Mouse (Mus musculus) midbrain, embryonic 11.5 days (tissue): ENCODE results near the gene Vps18. TPM values are rescaled to one million over a fixed set of nuclear protein-coding genes. Genes with fewer than 3 reads are reported as not detected.

Source experiments
- ATAC-seq: fragments of 200-750 bp; cut with Nextera tagmentation; 2 replicates; pipeline ENCODE4 v1.8.0; 2017; ENCODE audit warnings: moderate TSS enrichment, moderate library complexity; ENCODE audit not compliant: low FRiP score
- DNase-seq: peaks from one replicate; pipeline ENCODE4 v3.0.0; 2015; ENCODE audit warnings: low spot score; ENCODE audit errors: missing footprints
- H3K27ac ChIP-seq: fragments of 300-500 bp; sonication (generic); 2 replicates; pipeline ENCODE4 v1.5.1; 2014; ENCODE audit warnings: low read depth, low read length
- H3K27me3 ChIP-seq: fragments of 300-500 bp; sonication (generic); 2 replicates; pipeline ENCODE4 v1.6.1; 2014; ENCODE audit warnings: mild to moderate bottlenecking, low read length, moderate library complexity, mixed read lengths; ENCODE audit not compliant: control insufficient read depth, insufficient read depth
- H3K36me3 ChIP-seq: fragments of 300-500 bp; sonication (generic); 2 replicates; pipeline ENCODE4 v1.6.1; 2014; ENCODE audit warnings: mild to moderate bottlenecking, low read length, moderate library complexity, mixed read lengths; ENCODE audit not compliant: control insufficient read depth, insufficient read depth
- H3K4me1 ChIP-seq: fragments of 300-500 bp; sonication (generic); 2 replicates; pipeline ENCODE4 v1.6.1; 2014; ENCODE audit warnings: low read length; ENCODE audit not compliant: control insufficient read depth, insufficient read depth
- H3K4me2 ChIP-seq: fragments of 300-500 bp; sonication (generic); 2 replicates; pipeline ENCODE4 v1.6.1; 2014; ENCODE audit warnings: mild to moderate bottlenecking, moderate library complexity
- H3K4me3 ChIP-seq: fragments of 300-500 bp; sonication (generic); 2 replicates; pipeline ENCODE4 v1.5.1; 2014; ENCODE audit warnings: low read depth, low read length
- H3K9ac ChIP-seq: fragments of 300-500 bp; sonication (generic); 2 replicates; pipeline ENCODE4 v1.6.1; 2014; ENCODE audit warnings: low read length
- H3K9me3 ChIP-seq: fragments of 300-500 bp; sonication (generic); 2 replicates; pipeline ENCODE4 v1.6.1; 2016; ENCODE audit warnings: low read length; ENCODE audit not compliant: control insufficient read depth
- WGBS: fragments of 180-500 bp; shearing (Covaris S2); extraction: QIAGEN DNeasy Blood & Tissue Kit; methylation state at CpG from one replicate; pipeline ENCODE4 v1.1.7; 2014; 5-methylcytosine and 5-hydroxymethylcytosine counted together
- polyA plus RNA-seq: library from polyadenylated mRNA; unstranded; fragments of >200 nt; fragmentation: Nextera tagmentation; extraction: Ambion mirVana; gene quantifications from 2 replicates; pipeline ENCODE4 v1.2.1, GENCODE M21; 2014

Vps18 gene
- polyA plus RNA-seq, 1 experiment from 2014 or later, result 10.0 TPM

- 79% methylated on average over 7 of the region's 7 CpGs for WGBS
- peak; percentile 8 for DNase-seq
- no peak overlapping the region for H3K27ac ChIP-seq
Measured at GRCm38 (mm10) chr2:119276926-119277325, 11.6 kb upstream of the Vps18 start.

DNA sequence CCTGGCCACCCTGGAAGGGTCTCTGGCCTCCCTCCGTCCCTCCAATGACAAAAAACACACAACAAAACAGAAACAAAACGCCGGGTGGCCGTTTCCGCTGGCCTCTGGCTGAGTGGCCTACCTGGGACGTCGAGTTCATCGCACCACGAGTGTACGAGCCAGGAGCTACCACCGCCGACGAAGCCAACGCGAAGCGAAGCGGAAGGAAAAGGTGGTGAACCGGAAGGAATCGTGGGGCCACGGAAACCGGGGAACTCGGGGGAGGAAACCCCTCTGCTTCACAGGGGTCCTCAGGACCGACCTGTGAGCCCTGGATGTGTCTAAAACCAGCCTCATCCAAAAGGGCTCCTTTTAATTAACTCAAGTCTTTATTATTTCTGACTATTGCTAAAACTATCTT lies 10.7 kb upstream of the Vps18 start:
- H3K4me1 ChIP-seq, result no peaks in the 10 kb centered on the region
- ATAC-seq (no peak), DNase-seq (peak; percentile 35)
- no peak overlapping the region for H3K27ac ChIP-seq
- H3K27me3 ChIP-seq, result no peaks in the 10 kb centered on the region
- H3K9ac ChIP-seq, result no peak overlapping the region
- H3K4me3 ChIP-seq, result no peak overlapping the region
- WGBS, result 89% methylated on average over 23 of the region's 23 CpGs
- H3K4me2 ChIP-seq, result no peak overlapping the region
- H3K36me3 ChIP-seq, result no peaks in the 10 kb centered on the region
- no peaks in the 10 kb centered on the region for H3K9me3 ChIP-seq

More at GRCm38 (mm10) chr2:119276926-119277325, 11.6 kb upstream of the Vps18 start:
- no peaks in the 10 kb centered on the region for H3K27me3 ChIP-seq
- no peak overlapping the region for H3K4me3 ChIP-seq
- H3K9me3 ChIP-seq, result no peaks in the 10 kb centered on the region
- ATAC-seq, result no peak
- H3K36me3 ChIP-seq, result no peaks in the 10 kb centered on the region
- H3K4me1 ChIP-seq, result no peaks in the 10 kb centered on the region
- H3K9ac ChIP-seq, result no peak overlapping the region
- H3K4me2 ChIP-seq, result no peak overlapping the region

GRCm38 (mm10) chr2:119281899-119282565 lies 6.5 kb upstream of the Vps18 start:
- H3K36me3 ChIP-seq, result no peaks in the 10 kb centered on the region
- H3K4me1 ChIP-seq, result no peaks in the 10 kb centered on the region
- no peak overlapping the region for H3K4me3 ChIP-seq
- 90% methylated on average over 7 of the region's 7 CpGs for WGBS
- H3K9me3 ChIP-seq, result no peaks in the 10 kb centered on the region
- H3K9ac ChIP-seq, result no peak overlapping the region
- ATAC-seq, result no peak
- no peak overlapping the region for H3K27ac ChIP-seq
- no peaks in the 10 kb centered on the region for H3K27me3 ChIP-seq
- DNase-seq, result no peak
- H3K4me2 ChIP-seq, result no peak overlapping the region

DNA sequence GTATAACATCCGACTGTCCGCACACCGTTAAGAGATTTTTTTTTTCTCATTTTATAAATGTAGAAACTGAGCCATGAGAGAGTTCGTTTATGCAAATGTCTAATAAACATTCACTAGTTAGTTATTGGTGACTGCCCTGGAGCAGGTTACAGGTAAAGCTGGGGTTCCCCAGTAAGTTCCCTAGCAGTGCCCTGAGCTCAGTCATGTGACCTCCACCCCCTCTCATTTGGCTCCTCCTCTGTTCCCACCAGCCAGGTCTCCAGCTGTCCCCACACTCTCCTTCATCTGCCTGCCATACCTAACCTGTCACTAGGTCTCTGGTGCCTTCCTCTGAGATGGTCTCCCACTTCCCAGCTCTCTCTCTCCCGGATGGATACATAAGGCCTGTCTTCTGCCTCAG lies 1.2 kb upstream of the Vps18 start:
- Histone ChIP-seq H3K4me2 (no peak overlapping the region), H3K9me3 (no peaks in the 10 kb centered on the region), H3K4me3 (no peak overlapping the region), H3K9ac (no peak overlapping the region), H3K27ac (no peak overlapping the region), H3K36me3 (no peaks in the 10 kb centered on the region; the same call in 1 of the 2 replicates), H3K4me1 (peaks cover 8% of the 10 kb centered on the region; the same call in 1 of the 2 replicates), H3K27me3 (no peaks in the 10 kb centered on the region)
- ATAC-seq (no peak), DNase-seq (no peak)
- 95% methylated on average over 5 of the region's 5 CpGs for WGBS

- Histone ChIP-seq H3K9me3 (no peaks in the 10 kb centered on the region), H3K27me3 (no peaks in the 10 kb centered on the region), H3K27ac (no peak overlapping the region), H3K4me2 (peak overlapping the region; percentile 58), H3K4me3 (peak overlapping the region; percentile 74), H3K9ac (peak overlapping the region; percentile 78), H3K36me3 (peaks cover 4% of the 10 kb centered on the region; the same call in 1 of the 2 replicates), H3K4me1 (peaks cover 8% of the 10 kb centered on the region; the same call in 1 of the 2 replicates)
- ATAC-seq, result peak; percentile 31
- DNase-seq, result no peak
- 4% methylated on average over 11 of the region's 11 CpGs for WGBS
Measured at GRCm38 (mm10) chr2:119289014-119289416, 475 bp downstream of the Vps18 start.

GRCm38 (mm10) chr2:119292281-119292680 lies 3.7 kb downstream of the Vps18 start:
- ATAC-seq, result no peak
- DNase-seq, result no peak
- H3K4me2 ChIP-seq, result no peak overlapping the region
- 94% methylated on average over 5 of the region's 5 CpGs for WGBS
- no peaks in the 10 kb centered on the region for H3K27me3 ChIP-seq
- no peak overlapping the region for H3K9ac ChIP-seq
- H3K4me3 ChIP-seq, result no peak overlapping the region
- peaks cover 8% of the 10 kb centered on the region for H3K36me3 ChIP-seq
- H3K4me1 ChIP-seq, result peaks cover 8% of the 10 kb centered on the region; the same call in 1 of the 2 replicates
- no peak overlapping the region for H3K27ac ChIP-seq
- H3K9me3 ChIP-seq, result no peaks in the 10 kb centered on the region

DNA sequence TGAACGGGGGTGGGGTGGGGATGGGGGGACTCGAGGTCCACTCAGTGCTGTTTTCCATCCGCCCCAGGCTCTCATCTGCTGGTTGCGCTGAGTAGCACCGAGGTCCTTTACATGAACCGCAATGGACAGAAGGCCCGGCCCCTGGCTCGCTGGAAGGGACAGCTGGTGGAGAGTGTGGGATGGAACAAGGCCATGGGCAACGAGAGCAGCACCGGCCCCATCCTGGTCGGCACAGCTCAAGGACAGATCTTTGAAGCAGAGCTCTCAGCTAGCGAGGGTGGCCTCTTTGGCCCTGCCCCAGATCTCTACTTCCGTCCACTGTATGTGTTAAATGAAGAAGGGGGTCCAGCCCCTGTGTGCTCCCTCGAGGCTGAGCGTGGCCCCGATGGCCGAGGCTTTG lies 4.3 kb downstream of the Vps18 start:
- H3K27ac ChIP-seq, result no peak overlapping the region
- ATAC-seq, result no peak
- peaks cover 12% of the 10 kb centered on the region for H3K36me3 ChIP-seq

GRCm38 (mm10) chr2:119293311-119293710 lies 4.8 kb downstream of the Vps18 start:
- no peak for DNase-seq

More for the DNA sequence above, 4.3 kb downstream of the Vps18 start:
- Histone ChIP-seq H3K27me3 (no peaks in the 10 kb centered on the region), H3K4me2 (no peak overlapping the region), H3K4me3 (no peak overlapping the region), H3K9me3 (no peaks in the 10 kb centered on the region), H3K9ac (no peak overlapping the region), H3K4me1 (peaks cover 8% of the 10 kb centered on the region; the same call in 1 of the 2 replicates)
- DNase-seq, result no peak
- 94% methylated on average over 17 of the region's 17 CpGs for WGBS

DNA sequence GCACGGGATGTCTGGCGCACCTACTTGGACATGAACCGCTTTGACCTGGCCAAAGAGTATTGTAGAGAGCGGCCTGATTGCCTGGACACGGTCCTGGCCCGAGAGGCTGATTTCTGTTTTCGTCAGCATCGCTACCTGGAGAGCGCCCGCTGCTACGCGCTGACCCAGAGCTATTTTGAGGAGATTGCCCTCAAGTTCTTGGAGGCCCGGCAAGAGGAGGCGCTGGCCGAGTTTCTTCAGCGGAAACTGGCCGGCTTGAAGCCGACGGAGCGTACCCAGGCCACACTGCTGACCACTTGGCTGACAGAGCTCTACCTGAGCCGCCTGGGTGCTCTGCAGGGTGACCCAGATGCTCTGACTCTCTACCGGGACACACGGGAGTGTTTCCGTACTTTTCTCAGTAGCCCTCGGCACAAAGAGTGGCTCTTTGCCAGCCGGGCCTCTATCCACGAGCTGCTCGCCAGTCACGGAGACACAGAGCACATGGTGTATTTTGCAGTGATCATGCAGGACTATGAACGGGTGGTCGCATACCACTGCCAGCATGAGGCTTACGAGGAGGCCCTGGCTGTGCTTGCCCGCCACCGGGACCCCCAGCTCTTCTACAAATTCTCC lies 5.3 kb downstream of the Vps18 start:
- H3K27ac ChIP-seq, result no peak overlapping the region
- ATAC-seq (no peak), DNase-seq (no peak)
- no peak overlapping the region for H3K9ac ChIP-seq
- no peak overlapping the region for H3K4me3 ChIP-seq
- peaks cover 12% of the 10 kb centered on the region for H3K36me3 ChIP-seq
- no peaks in the 10 kb centered on the region for H3K27me3 ChIP-seq
- H3K4me1 ChIP-seq, result peaks cover 8% of the 10 kb centered on the region; the same call in 1 of the 2 replicates
- 93% methylated on average over 34 of the region's 34 CpGs for WGBS
- H3K9me3 ChIP-seq, result no peaks in the 10 kb centered on the region
- H3K4me2 ChIP-seq, result no peak overlapping the region

More at GRCm38 (mm10) chr2:119293311-119293710, 4.8 kb downstream of the Vps18 start:
- H3K9me3 ChIP-seq, result no peaks in the 10 kb centered on the region
- WGBS, result 95% methylated on average over 17 of the region's 17 CpGs
- ATAC-seq, result no peak
- H3K27me3 ChIP-seq, result no peaks in the 10 kb centered on the region
- H3K36me3 ChIP-seq, result peaks cover 12% of the 10 kb centered on the region
- H3K9ac ChIP-seq, result no peak overlapping the region
- no peak overlapping the region for H3K4me3 ChIP-seq
- no peak overlapping the region for H3K27ac ChIP-seq
- peaks cover 8% of the 10 kb centered on the region; the same call in 1 of the 2 replicates for H3K4me1 ChIP-seq
- no peak overlapping the region for H3K4me2 ChIP-seq
